ENCODE assay signal across 8 mouse cellular contexts in the genomic region with DNA sequence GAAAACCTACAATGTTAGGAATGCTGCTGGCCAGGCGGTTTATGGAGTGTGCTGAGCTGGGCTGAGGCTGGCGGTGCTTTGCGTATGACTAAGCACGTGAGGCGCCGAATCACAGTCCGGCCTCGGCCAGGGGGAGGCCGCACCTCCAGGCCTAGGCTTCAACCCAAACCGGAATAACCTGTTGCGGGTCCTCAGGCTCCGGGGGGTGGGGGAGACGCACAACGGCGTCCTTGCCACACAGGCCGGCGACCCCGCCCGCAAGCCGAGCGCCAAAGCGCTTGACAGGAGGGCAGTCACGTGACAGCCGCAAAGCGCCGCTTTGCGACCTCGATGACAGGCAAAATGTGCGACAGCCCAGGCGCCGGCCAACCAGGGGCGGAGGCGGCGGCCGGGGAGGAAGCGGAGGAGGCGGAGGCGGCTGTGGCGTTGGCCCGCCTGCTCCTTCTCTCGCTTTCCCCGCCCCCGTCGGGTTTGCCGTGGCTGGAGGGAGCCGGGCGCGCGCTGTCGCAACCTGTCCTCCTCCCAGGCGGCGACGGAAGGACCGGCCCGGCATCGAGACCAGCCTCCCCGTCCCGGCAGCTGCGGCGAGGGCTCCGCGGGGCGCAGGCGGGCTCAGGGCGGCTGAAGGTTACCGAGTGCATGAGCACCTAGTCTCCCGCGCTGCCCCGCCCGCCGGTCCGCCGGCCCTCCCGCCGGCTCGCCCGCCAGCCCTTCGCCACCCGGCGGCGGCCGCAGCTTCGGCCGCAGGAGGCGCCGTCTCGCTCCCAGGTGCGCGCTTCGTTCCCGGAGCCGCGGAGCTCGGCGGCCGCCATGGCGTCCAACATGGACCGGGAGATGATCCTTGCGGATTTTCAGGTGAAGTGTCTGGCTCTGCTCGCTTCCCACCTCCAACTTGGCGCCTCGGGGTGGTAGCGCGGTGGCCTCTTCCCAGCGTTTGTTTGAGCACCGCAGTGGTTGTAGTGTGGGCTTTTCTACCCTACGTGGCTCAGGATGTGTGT. TPM values are rescaled to one million over a fixed set of nuclear protein-coding genes. Genes with fewer than 3 reads are reported as not detected.
DNase-seq lines count a peak whose midpoint lies in the region; ATAC-seq lines count a peak whose summit lies in the region.

TSS of gene Faf1 (plus strand) at position 371 of the 998 bp plus-strand sequence.

- no peaks in the 10 kb centered on the region for H3K36me3 ChIP-seq in intestine, embryonic 14.5 days (ENCODE audit: control insufficient read depth, insufficient read depth, low read length)

- H3K4me2 ChIP-seq in intestine, embryonic 14.5 days (ENCODE audit: low read length), result peak within 1 kb of the TSS; percentile 70

- intact Hi-C loops in gastrocnemius, postnatal 14 days (cut with DNase I; ENCODE audit: low total_unique reads), result no loop called here
- intact Hi-C loops in left cerebral cortex, postnatal 14 days (cut with DNase I), result no loop called here

- WGBS in intestine, embryonic 14.5 days, result under 1% methylated on average over 82 of the region's 107 CpGs

- peak; percentile 99 to 100 for DNase-seq in adrenal gland, adult (ENCODE audit: inconsistent age in 2 of 2, low spot score in 1 of 2)
- DNase-seq in embryo, embryonic 10.5 days (ENCODE audit: low spot score), result peak; percentile 97
- DNase-seq in gastrocnemius, postnatal 14 days, result peak; percentile 98
- peak; percentile 96 for DNase-seq in intestine, embryonic 14.5 days (ENCODE audit: low spot score)
- peak; percentile 97 for DNase-seq in left cerebral cortex, postnatal 14 days (ENCODE audit: low spot score in 2 of 2)
- peak; percentile 97 for DNase-seq in mesoderm, embryonic 11.5 days (ENCODE audit: low read depth, low spot score)
- DNase-seq in right cerebral cortex, postnatal 36 days (ENCODE audit: low spot score in 2 of 2), result peak; percentile 94 to 95
- peak; percentile 98 for DNase-seq in yolk sac, embryonic 10.5 days (ENCODE audit: low spot score)

- peak within 1 kb of the TSS; percentile 77 for H3K9ac ChIP-seq in intestine, embryonic 14.5 days (ENCODE audit: low read length)

- peaks cover 6% of the 10 kb centered on the region; the same call in 1 of the 2 replicates for H3K4me1 ChIP-seq in intestine, embryonic 14.5 days (replicated peaks; ENCODE audit: control insufficient read depth, insufficient read depth, low read length)

- peak within 1 kb of the TSS; percentile 92 for H3K27ac ChIP-seq in intestine, embryonic 14.5 days (ENCODE audit: low read depth)

- no peaks in the 10 kb centered on the region for H3K27me3 ChIP-seq in intestine, embryonic 14.5 days (replicated peaks; ENCODE audit: control insufficient read depth, insufficient read depth, low read length)

- peak within 1 kb of the TSS; percentile 87 for H3K4me3 ChIP-seq in intestine, embryonic 14.5 days (ENCODE audit: low read depth, low read length)

- no peaks in the 10 kb centered on the region for H3K9me3 ChIP-seq in intestine, embryonic 14.5 days (ENCODE audit: control insufficient read depth, low read length)

- peak; percentile 97 for ATAC-seq in intestine, embryonic 14.5 days (replicated peaks; ENCODE audit: low FRiP score, low TSS enrichment, low read depth)

RNA-seq across cellular contexts. Expression of gene Faf1, which starts in this region (rescaled TPM):
- total RNA-seq in gastrocnemius, postnatal 14 days (2021), result 10 to 100 TPM; 23.1 to 23.6 TPM
- 30.4 and 32.6 TPM in 2 replicates for polyA plus RNA-seq in intestine, embryonic 14.5 days (2014; fragmentation: Nextera tagmentation; extraction: Ambion mirVana)
- total RNA-seq in left cerebral cortex, postnatal 14 days (2021), result 10 to 100 TPM; 23.5 to 26.9 TPM

Comparison
In these comparisons a context has a peak if more than half of its experiments do, and no peak if none do; other contexts are left out.
1. Peak in every context shown above with its lines: DNase-seq, ATAC-seq, H3K4me3 ChIP-seq and H3K27ac ChIP-seq.